ENCODE assay signal across 8 mouse cellular contexts in the genomic region with DNA sequence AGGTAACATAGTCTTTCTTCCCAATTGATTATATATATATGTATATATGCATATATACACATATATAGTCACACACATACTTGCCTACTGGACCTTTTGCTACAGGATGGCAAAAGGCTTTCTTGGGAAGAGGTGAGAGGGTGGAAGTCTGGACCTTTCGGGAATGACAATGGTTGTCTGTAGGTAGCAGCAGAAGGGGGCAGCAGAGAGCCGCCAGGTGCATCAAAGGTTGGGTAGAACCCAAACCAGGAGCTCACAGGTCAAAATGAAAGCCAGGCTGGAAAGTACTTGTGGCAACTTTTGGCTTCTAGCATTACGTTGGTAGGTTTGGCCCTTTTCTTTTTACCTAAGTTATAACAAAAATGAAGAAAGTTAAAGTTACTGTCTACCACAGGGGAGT. TPM values are rescaled to one million over a fixed set of nuclear protein-coding genes. Genes with fewer than 3 reads are reported as not detected.
DNase-seq lines count a peak whose midpoint lies in the region; ATAC-seq and TF ChIP-seq lines count a peak whose summit lies in the region.

No protein-coding gene starts in this region.

- H3K4me1 ChIP-seq in kidney, adult 2 months (ENCODE audit: control insufficient read depth, insufficient read depth, low read length), result no peaks in the 10 kb centered on the region
- peaks cover 10% of the 10 kb centered on the region for H3K4me1 ChIP-seq in kidney, embryonic 14.5 days (ENCODE audit: control insufficient read depth, insufficient read depth, low read length)
- H3K4me1 ChIP-seq in stomach, postnatal 0 days (replicated peaks; ENCODE audit: control insufficient read depth, insufficient read depth), result no peaks in the 10 kb centered on the region
- H3K4me1 ChIP-seq in intestine, embryonic 16.5 days (ENCODE audit: control insufficient read depth, insufficient read depth, low read length), result peaks cover 9% of the 10 kb centered on the region; the same call in 1 of the 2 replicates

- H3K9ac ChIP-seq in kidney, embryonic 14.5 days (ENCODE audit: low read depth, low read length), result no peak overlapping the region
- no peak overlapping the region for H3K9ac ChIP-seq in stomach, postnatal 0 days (ENCODE audit: low read length)
- no peak overlapping the region for H3K9ac ChIP-seq in intestine, embryonic 16.5 days (ENCODE audit: low read depth, low read length)

- DNase-seq in kidney, adult 2 months, result peak; percentile 53
- peak; percentile 83 for DNase-seq in ES-CJ7 (ENCODE audit: low read depth, low spot score)
- peak; percentile 73 to 84 for DNase-seq in adrenal gland, postnatal 36 days
- peak; percentile 70 for DNase-seq in heart, postnatal 4 days
- peak; percentile 62 for DNase-seq in stomach, postnatal 0 days (ENCODE audit: low spot score)
- no peak for DNase-seq in spleen, postnatal 4 days (ENCODE audit: low spot score in 2 of 2)

- TF ChIP-seq EP300 in stomach, postnatal 0 days (optimal IDR thresholded peaks at IDR 0.05), result no peak

- no peak for TF ChIP-seq POLR2A in kidney, adult 2 months (IDR thresholded peaks at IDR 0.05; ENCODE audit: low read depth, low read length)

- TF ChIP-seq CTCF in kidney, adult 2 months (conservative IDR thresholded peaks at IDR 0.05; ENCODE audit: insufficient read depth, insufficient read length, low read depth, low read length), result peak; percentile 85
- peak; percentile 76 for TF ChIP-seq CTCF in stomach, postnatal 0 days (IDR thresholded peaks at IDR 0.05; ENCODE audit: low read depth)

- WGBS in kidney, adult 2 months, result 49% methylated on average over 3 of the region's 3 CpGs
- WGBS in kidney, embryonic 14.5 days, result 45% methylated on average over 3 of the region's 3 CpGs
- WGBS in stomach, postnatal 0 days, result 44% methylated on average over 3 of the region's 3 CpGs
- WGBS in intestine, embryonic 16.5 days, result 36% methylated on average over 3 of the region's 3 CpGs

- H3K4me2 ChIP-seq in kidney, embryonic 14.5 days (replicated peaks; ENCODE audit: low read depth, low read length), result no peak overlapping the region
- H3K4me2 ChIP-seq in stomach, postnatal 0 days (replicated peaks; ENCODE audit: low read depth), result no peak overlapping the region
- no peak overlapping the region for H3K4me2 ChIP-seq in intestine, embryonic 16.5 days (ENCODE audit: low read depth, low read length)

- H3K4me3 ChIP-seq in kidney, adult 2 months (ENCODE audit: insufficient read depth, low read depth, low read length), result no peak overlapping the region
- no peak overlapping the region for H3K4me3 ChIP-seq in kidney, embryonic 14.5 days (ENCODE audit: low read length)
- no peak overlapping the region for H3K4me3 ChIP-seq in stomach, postnatal 0 days (ENCODE audit: low read depth, low read length)
- no peak overlapping the region for H3K4me3 ChIP-seq in intestine, embryonic 16.5 days (ENCODE audit: low read length)

- no peaks in the 10 kb centered on the region for H3K27me3 ChIP-seq in kidney, adult 2 months (replicated peaks; ENCODE audit: control insufficient read depth, insufficient read depth, low read length)
- no peaks in the 10 kb centered on the region for H3K27me3 ChIP-seq in kidney, embryonic 14.5 days (ENCODE audit: control insufficient read depth, insufficient read depth, low read length)
- H3K27me3 ChIP-seq in stomach, postnatal 0 days (ENCODE audit: control insufficient read depth, insufficient read depth, low read length), result no peaks in the 10 kb centered on the region
- H3K27me3 ChIP-seq in intestine, embryonic 16.5 days (replicated peaks; ENCODE audit: control insufficient read depth, insufficient read depth, low read length), result no peaks in the 10 kb centered on the region

- no peak for ATAC-seq in kidney, embryonic 14.5 days (ENCODE audit: low FRiP score, low TSS enrichment)
- ATAC-seq in stomach, postnatal 0 days (ENCODE audit: low FRiP score, low TSS enrichment), result no peak
- no peak for ATAC-seq in intestine, embryonic 16.5 days

- no peaks in the 10 kb centered on the region for H3K9me3 ChIP-seq in kidney, embryonic 14.5 days (ENCODE audit: control insufficient read depth, low read length)
- H3K9me3 ChIP-seq in stomach, postnatal 0 days (ENCODE audit: control insufficient read depth, low read length), result no peaks in the 10 kb centered on the region
- no peaks in the 10 kb centered on the region for H3K9me3 ChIP-seq in intestine, embryonic 16.5 days (ENCODE audit: control insufficient read depth, low read length)

- no peak overlapping the region for H3K27ac ChIP-seq in kidney, adult 2 months (ENCODE audit: insufficient read depth, low read depth, low read length)
- H3K27ac ChIP-seq in kidney, embryonic 14.5 days (ENCODE audit: low read depth, low read length), result no peak overlapping the region
- H3K27ac ChIP-seq in stomach, postnatal 0 days (replicated peaks), result no peak overlapping the region
- no peak overlapping the region for H3K27ac ChIP-seq in intestine, embryonic 16.5 days (ENCODE audit: low read length)

- H3K36me3 ChIP-seq in kidney, adult 2 months (ENCODE audit: control insufficient read depth, insufficient read depth, low read length), result no peaks in the 10 kb centered on the region
- no peaks in the 10 kb centered on the region for H3K36me3 ChIP-seq in kidney, embryonic 14.5 days (ENCODE audit: control insufficient read depth, insufficient read depth, low read length)
- H3K36me3 ChIP-seq in stomach, postnatal 0 days (ENCODE audit: control insufficient read depth, insufficient read depth, low read length), result no peaks in the 10 kb centered on the region
- H3K36me3 ChIP-seq in intestine, embryonic 16.5 days (ENCODE audit: control insufficient read depth, insufficient read depth, low read length), result no peaks in the 10 kb centered on the region

RNA-seq across cellular contexts. Expression of gene Cpa2, which starts 6.0 kb away (rescaled TPM):
- 0.14 TPM in 1 of 2 replicates, not detected in the other for polyA plus RNA-seq in kidney, adult 2 months (2012; rRNA removed)
- polyA plus RNA-seq in kidney, embryonic 14.5 days (2014; fragmentation: Nextera tagmentation; extraction: Ambion mirVana), result 22.7 and 29.8 TPM in 2 replicates
- total RNA-seq in adrenal gland, postnatal 36 days (2021), result under 1 TPM; 0.56 to 0.66 TPM
- 1 to 10 TPM; 1.2 to 1.4 TPM for total RNA-seq in heart, postnatal 4 days (2021)
- polyA plus RNA-seq in stomach, postnatal 0 days (2015; fragmentation: Nextera tagmentation; extraction: Ambion mirVana), result 1.7 and 2.6 TPM in 2 replicates
- polyA plus RNA-seq in intestine, embryonic 16.5 days (2015; fragmentation: Nextera tagmentation; extraction: Ambion mirVana), result 399 and 443 TPM in 2 replicates

RNA-seq across cellular contexts. Expression of gene Ssmem1, which starts 25.7 kb away (rescaled TPM):
- polyA plus RNA-seq in kidney, adult 2 months (2012; rRNA removed), result 0.09 TPM in 1 of 2 replicates, not detected in the other
- 0.51 TPM in 1 of 2 replicates, not detected in the other for polyA plus RNA-seq in kidney, embryonic 14.5 days (2014; fragmentation: Nextera tagmentation; extraction: Ambion mirVana)
- under 1 TPM in 1 of 2 experiments, not detected in 1; 0.23 TPM for total RNA-seq in adrenal gland, postnatal 36 days (2021)
- total RNA-seq in heart, postnatal 4 days (2021), result under 1 TPM in 1 of 2 experiments, not detected in 1; 0.52 TPM
- polyA plus RNA-seq in stomach, postnatal 0 days (2015; fragmentation: Nextera tagmentation; extraction: Ambion mirVana), result not detected in 2 replicates
- not detected in 2 replicates for polyA plus RNA-seq in intestine, embryonic 16.5 days (2015; fragmentation: Nextera tagmentation; extraction: Ambion mirVana)

RNA-seq across cellular contexts. Expression of gene Tmem209, which starts 25.8 kb away (rescaled TPM):
- 27.3 and 35.2 TPM in 2 replicates for polyA plus RNA-seq in kidney, adult 2 months (2012; rRNA removed)
- 35.2 and 56.8 TPM in 2 replicates for polyA plus RNA-seq in kidney, embryonic 14.5 days (2014; fragmentation: Nextera tagmentation; extraction: Ambion mirVana)
- 10 to 100 TPM; 23.3 to 27.3 TPM for total RNA-seq in adrenal gland, postnatal 36 days (2021)
- total RNA-seq in heart, postnatal 4 days (2021), result 10 to 100 TPM; 18.0 to 20.2 TPM
- 13.0 and 13.7 TPM in 2 replicates for polyA plus RNA-seq in stomach, postnatal 0 days (2015; fragmentation: Nextera tagmentation; extraction: Ambion mirVana)
- polyA plus RNA-seq in intestine, embryonic 16.5 days (2015; fragmentation: Nextera tagmentation; extraction: Ambion mirVana), result 33.0 and 34.0 TPM in 2 replicates

RNA-seq across cellular contexts. Expression of gene Cpa4, which starts 32.8 kb away (rescaled TPM):
- polyA plus RNA-seq in kidney, adult 2 months (2012; rRNA removed), result not detected in 2 replicates
- polyA plus RNA-seq in kidney, embryonic 14.5 days (2014; fragmentation: Nextera tagmentation; extraction: Ambion mirVana), result 0.09 and 0.12 TPM in 2 replicates
- 1 to 10 TPM; 1.1 to 1.2 TPM for total RNA-seq in adrenal gland, postnatal 36 days (2021)
- under 1 TPM; 0.16 to 0.19 TPM for total RNA-seq in heart, postnatal 4 days (2021)
- polyA plus RNA-seq in stomach, postnatal 0 days (2015; fragmentation: Nextera tagmentation; extraction: Ambion mirVana), result 32.7 and 33.7 TPM in 2 replicates
- 0.39 and 0.58 TPM in 2 replicates for polyA plus RNA-seq in intestine, embryonic 16.5 days (2015; fragmentation: Nextera tagmentation; extraction: Ambion mirVana)

Comparison
In these comparisons a context has a peak if more than half of its experiments do, and no peak if none do; other contexts are left out.
1. DNase-seq: peak in kidney, adult 2 months (single experiment), ES-CJ7 (single experiment), adrenal gland, postnatal 36 days (2 of 2), heart, postnatal 4 days (single experiment) and stomach, postnatal 0 days (single experiment); none in spleen, postnatal 4 days (0 of 2).
2. RNA of gene Cpa2, which starts 6.0 kb away (polyA plus RNA-seq): 399 to 443 TPM in intestine, embryonic 16.5 days; 22.7 to 29.8 TPM in kidney, embryonic 14.5 days, 1.7 to 2.6 TPM in stomach, postnatal 0 days and 0.14 TPM in kidney, adult 2 months; every median in the first group is over 10 times any median in the second.